Mouse (Mus musculus): ENCODE measurements around the gene Tubb5.
"Not testable (repeated sequence)": the region's sequence is repeated elsewhere in the genome, so short reads cannot be mapped to it uniquely, and the experiment has no call there.

Gene Tubb5

DNA sequence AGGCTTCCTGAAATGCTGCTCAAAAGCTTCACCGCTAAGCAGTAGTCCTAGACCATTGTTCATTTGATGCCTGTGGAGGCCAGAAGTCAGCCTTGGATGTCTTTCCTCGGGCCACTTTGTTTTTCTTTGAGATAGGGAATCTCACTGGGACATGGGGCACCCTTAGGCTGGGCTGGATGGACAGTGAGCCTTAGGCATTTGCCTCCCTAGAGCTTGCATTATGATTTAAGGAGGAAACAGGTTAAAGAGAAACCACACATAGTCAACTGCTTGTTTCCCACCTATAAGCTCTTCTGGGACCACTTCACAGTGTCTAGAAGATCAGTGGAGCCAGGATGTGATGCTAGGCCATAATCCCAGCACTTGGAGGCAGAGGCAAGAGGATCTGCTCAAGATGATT is 21.7 kb upstream of the Tubb5 start:
- no peak for DNase-seq

DNA sequence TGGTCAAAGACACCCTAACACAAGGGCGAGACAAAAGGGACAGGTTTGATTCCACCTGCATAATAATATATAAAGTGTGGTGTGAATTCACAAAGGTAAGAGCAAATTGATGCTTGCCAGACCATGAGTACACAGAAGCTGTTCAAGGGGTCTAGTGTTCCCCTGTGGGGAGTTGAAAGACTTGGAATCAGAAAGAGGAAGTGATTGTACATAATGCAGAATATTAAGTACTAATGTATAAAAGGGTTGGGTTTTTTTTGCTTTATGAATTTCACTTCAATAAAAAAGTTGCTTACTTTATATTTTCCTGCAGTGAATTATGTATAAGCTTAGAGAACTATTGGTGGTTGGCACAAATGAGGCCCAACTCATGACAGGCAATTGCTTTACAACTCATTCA is 21.3 kb upstream of the Tubb5 start:
- DNase-seq: no peak

DNA sequence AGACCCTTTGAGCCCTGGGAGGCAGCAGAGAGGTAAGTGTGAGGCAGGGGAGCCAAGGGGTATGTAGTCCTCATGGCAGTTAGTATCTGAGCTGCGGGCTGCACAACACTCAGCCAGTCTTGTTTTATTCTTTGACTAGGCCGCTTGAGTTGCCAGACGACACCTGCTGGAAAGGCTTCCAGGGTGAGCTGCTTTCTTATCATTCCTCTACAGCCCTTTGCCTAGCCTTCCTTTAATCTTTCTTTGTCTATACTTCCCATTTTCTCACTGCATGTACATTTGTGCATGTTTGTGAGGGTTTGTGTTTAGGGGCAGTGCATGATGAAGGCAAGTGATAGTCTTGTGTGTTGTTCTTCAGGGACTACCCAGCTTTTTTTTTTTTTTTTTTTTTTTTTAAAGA is 12.9 kb upstream of the Tubb5 start:
- DNase-seq: no peak

DNA sequence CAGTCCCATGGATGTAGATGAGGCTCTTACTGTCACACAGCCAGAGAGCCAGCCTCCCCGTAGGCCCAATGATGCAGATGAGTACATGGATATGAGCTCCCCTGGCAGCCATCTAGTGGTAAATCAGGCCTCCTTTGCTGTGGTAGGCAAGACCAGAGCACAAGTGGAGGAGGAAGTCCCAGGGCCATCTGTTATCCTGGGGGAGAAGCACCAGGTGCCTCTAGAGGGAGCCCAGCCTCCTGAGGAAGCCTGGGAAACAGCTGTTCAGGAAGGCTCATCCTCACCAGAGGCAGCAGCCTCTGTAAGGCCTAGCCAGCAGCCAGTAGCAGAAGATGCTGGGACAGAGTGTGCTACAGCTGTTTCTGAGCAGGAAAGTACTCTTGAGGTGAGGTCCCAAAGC is 10.0 kb upstream of the Tubb5 start:
- no peak for DNase-seq

DNA sequence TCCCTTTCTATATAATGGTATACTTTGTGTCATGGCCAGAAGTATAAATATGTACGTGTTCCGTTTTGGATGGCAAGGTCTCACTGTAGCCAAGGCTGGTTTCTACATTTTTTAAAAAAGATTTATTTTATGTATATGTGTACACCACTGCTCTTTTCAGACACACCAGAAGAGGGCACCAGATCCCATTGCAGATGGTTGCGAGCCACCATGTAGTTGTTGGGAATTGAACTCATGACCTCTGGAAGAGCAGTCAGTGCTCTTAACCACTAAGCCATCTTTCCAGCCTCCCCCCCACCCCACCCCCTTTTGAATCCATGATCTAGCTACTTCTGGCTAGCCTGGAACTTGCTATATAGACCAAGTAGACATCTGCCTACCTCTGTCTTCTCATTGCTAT is 5.4 kb upstream of the Tubb5 start:
- no peak for DNase-seq

DNA sequence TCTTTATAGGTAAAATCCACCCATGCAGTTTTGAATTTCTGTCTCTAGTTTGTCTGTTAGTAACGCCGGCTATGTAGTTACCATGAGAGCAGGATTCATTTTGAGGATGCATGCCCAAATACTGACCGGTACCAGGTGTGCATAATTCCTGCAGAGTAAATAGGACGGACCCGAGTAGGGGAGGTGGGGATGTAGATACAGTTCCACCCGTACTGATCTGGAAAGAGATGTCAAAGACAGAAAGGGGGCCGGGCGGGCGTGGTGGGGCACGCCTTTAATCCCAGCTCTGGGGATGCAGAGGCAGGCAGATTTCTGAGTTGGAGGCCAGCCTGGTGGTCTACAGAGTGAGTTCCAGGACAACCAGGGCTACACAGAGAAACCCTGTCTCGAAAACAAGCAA is 3.9 kb upstream of the Tubb5 start:
- DNase-seq: no peak

DNA sequence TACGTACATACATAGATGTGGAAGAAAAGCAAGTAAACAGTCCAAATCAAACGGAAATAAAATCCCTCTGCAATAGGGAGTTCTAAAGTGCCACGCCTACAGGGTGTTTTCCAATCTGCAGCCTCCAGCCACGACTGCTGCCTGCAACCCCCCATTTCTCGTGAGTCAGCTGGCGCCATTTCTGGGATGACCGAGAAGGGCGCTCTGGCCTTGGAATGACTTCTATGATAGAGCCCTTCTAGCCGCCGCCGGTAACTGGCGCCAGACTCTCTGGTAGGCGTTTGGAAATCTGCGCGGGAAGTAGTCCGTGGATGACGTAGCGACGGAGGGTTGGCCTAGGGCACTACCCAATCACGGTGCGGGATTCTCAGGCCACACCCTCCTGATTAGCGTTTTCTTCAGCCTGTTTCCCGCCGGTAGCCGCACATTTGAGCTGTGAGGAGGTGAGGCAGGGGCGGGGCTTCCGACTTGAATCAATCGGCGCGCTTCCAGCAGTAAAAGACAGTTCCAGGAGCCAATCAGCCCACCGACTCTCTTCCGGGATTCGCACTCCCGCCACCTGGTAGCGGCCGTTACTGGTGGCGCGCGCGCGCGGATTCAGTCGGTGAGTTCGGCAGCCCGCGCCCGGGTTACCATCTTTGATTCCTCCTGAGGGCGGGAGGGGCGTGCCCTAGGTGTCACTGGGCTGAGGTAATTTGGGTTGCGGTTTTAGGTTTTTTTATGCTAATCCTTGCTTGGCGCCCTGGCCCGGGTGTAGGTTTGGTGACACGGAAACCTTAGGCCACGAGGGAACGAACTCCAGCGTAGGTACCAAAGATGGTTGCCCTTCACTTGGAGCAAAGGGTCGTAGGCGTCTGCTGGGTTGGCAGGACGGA is 3.2 kb upstream of the Tubb5 start, which contains the start of gene Mdc1:
TSS of gene Mdc1 (plus strand) at position 440 of the 875 bp plus-strand sequence.
- DNase-seq: peak; percentile 99

DNA sequence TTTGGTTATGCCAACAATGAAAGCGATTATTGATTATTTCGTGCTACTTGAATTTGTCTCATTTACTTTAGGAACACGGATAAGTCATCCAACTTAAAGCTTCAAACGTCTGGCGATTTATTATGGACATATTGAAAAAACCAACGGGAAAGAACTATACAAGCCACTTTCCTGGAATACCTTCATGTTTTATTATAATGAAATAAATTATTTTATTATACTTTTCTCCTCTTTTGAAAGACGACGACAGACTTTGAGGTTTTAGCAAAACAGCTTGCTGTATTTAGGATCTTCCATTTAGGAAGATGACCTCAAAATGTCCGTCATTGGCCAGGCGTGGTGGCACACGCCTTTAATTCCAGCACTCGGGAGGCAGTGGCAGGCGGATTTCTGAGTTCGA is 2.5 kb upstream of the Tubb5 start:
- DNase-seq: no peak

DNA sequence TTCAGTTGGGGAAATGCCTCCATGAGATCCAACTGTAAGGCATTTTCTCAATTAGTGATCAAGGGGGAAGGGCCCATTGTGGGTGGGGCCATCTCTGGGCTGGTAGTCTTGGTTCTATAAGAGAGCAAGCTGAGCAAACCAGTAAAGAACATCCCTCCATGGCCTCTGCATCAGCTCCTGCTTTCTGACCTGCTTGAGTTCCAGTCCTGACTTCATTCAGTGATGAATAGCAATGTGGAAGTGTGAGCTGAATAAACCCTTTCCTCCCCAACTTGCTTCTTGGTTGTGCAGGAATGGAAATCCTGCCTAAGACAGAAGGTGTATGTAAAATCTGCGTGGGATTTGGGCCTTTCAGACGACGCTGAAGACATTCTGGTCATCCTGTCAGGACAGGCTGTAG is 896 bp upstream of the Tubb5 start:
- not testable (repeated sequence) for DNase-seq

DNA sequence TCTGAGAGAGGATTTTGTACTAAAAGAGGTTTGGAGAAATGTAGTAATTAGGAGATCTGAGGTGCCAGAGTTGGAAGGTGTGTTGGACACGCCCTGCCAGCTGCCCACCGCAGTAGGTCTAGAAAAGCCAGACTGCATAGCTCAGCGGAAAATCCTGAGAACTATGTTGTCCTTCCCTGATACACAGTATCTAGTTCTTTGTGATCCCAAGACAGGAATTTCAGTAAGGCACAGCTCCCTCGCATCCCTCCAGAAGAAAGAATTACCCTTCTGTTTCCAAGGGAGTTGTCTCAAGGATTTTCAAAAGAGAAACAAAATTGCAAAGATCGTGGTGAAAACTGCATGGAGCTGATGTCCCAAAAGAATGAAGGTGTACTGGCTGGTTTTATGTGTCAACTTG is 464 bp upstream of the Tubb5 start:
- no peak for DNase-seq

DNA sequence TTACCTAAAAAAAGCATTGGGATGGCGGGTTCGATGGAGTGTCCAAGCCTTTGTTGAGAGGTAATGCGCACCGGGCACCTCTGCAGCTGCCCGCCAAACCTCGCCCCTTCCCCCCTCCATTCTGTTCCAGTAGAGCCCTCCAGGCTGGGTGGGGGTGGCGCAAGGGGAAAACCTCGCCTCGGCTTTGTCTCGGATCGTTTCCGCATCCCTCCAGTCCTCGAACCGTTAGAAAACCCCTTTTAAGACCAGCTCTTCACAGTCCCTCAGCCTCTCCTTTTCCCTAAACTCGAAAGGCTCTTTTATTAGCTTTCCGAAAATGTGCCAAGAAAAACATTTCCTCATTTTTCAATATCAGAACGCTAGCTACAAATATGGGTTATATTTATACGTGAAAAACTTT is 619 bp downstream of the Tubb5 start:
- peak; percentile 56 for DNase-seq

DNA sequence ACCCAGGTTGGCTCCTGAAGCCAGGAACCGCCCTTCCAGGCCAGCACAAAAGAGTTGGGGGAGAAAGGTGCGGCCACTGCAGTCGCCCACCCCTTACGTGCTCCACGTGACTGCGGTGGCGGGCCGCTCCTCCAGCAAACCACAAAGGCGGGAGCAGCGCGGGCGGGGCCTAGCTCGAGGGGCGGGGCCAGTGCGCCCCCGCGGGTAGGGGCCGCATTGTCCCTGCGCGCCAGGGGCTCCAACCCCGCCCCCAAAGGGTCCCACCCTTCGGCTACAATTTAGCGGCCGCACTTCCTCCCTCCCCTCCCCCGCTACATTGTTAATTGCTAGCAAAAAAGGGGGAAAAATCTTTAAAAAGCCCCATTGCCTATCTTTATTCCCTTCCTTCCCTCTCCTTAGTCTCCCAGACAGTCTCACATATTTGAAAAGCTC is 1.1 kb downstream of the Tubb5 start:
- peak; percentile 77 for DNase-seq

DNA sequence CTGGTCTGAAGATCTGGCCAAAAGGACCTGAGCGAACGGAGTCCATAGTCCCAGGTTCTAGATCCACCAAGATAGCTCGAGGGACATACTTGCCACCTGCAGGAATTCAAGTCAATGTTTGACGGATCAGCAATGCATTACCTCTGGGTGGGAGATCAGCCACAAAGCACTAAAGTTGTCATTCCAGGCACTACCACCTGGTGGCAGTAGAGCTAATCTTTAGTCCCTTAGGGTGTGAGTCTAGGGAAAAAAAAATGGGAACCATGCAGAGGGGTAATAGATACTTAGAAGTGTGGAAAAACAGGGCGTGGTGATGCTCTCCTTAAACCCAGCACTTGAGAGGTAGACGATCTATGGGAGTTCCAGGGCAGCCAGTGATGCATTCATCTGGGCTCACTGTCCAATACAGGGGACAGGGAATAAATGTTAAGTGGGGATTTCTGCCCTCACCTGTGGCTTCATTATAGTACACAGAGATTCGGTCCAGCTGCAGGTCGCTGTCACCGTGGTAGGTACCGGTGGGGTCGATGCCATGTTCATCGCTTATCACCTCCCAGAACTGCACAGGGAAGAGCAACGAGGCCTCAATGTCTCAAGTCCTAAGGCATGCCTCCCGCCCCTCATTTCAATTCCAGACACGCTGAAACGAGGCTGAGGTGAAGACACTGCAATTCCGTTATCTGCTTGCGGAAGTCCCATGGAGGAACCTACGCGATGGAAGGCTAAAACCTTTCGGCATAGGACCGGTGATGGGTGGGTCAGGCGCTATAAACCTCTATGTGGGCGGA is 1.7 kb downstream of the Tubb5 start:
- peak; percentile 85 for DNase-seq

DNA sequence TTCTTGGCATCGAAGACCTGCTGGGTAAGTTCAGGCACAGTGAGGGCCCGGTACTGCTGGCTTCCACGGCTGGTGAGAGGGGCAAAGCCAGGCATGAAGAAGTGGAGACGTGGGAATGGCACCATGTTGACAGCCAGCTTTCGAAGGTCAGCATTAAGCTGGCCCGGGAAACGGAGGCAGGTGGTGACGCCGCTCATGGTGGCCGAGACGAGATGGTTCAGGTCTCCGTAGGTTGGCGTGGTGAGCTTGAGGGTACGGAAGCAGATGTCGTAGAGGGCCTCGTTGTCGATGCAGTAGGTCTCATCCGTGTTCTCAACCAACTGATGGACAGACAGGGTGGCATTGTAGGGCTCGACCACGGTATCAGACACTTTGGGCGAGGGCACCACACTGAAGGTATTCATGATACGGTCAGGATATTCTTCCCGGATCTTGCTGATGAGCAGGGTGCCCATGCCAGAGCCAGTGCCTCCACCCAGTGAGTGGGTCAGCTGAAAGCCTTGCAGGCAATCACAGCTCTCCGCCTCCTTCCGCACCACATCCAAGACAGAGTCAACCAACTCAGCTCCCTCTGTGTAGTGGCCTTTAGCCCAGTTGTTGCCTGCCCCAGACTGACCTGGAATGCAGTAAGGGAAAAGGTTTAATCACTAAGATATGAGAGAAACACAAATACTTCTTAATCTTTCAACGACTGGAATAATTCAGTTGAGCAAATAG is 2.5 kb downstream of the Tubb5 start:
- peak; percentile 42 for DNase-seq

DNA sequence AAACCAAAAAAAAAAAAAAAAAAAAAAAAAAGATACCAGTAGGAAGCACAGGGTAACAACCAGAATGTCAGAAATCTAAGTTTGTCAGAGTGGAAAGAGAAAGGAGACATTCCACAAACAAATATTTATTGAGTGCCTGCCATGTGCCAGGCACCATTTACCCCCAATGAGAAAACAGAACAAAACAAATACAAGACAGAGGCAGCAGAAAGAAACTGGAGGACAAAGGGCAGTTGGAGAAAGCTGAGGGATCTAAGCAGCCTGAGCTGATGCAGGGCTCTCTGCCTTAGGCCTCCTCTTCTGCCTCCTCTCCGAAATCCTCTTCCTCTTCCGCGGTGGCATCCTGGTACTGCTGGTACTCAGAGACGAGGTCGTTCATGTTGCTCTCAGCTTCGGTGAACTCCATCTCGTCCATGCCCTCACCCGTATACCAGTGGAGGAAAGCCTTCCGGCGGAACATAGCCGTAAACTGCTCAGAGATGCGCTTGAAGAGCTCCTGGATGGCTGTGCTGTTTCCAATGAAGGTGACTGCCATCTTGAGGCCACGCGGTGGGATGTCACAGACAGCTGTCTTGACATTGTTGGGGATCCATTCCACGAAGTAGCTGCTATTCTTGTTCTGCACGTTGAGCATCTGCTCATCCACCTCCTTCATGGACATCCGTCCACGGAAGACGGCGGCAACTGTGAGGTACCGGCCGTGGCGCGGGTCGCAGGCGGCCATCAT is 3.2 kb downstream of the Tubb5 start:
- DNase-seq: no peak

DNA sequence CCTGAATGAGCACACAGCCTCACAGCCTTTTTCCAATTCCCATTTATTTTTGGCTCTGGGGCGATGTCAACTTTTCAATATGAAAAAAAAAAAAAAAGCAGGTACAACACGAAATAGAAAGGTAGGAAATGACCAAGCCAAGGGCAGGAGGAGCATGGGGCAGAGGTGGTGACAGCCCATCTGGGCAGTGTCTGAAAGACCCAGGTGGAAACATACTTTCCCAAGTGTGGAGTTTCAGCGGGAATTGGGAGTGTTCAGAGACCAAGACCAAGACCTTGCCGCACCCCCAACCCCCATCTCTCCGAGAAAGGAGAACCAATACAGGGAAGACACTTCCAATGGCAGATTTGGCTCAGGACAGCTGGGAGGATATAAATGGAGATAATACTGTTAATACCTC is 4.2 kb downstream of the Tubb5 start:
- no peak for DNase-seq

DNA sequence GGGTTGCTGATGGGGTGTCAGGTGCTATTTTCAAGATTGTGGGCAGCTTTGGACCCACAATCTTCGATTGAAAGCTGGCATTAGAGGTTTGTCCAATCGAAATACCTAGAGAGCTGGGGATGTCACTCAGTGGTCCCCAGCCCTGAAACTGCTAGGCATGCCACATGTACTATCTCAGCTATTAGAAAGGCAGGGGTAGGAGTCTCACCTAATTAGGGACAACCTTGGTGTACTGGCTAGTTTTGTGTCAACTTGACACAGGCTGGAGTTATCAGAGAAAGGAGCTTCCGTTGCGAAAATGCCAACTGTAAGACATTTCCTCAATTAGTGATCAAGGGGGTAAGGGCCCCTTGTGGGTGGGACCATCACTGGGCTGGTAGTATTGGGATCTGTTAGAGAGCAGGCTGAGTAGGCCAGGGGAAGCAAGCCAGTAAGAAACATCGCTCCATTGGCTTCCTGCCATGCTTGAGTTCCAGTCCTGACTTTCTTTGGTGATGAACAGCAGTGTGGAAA is 4.8 kb downstream of the Tubb5 start:
- no peak for DNase-seq

DNA sequence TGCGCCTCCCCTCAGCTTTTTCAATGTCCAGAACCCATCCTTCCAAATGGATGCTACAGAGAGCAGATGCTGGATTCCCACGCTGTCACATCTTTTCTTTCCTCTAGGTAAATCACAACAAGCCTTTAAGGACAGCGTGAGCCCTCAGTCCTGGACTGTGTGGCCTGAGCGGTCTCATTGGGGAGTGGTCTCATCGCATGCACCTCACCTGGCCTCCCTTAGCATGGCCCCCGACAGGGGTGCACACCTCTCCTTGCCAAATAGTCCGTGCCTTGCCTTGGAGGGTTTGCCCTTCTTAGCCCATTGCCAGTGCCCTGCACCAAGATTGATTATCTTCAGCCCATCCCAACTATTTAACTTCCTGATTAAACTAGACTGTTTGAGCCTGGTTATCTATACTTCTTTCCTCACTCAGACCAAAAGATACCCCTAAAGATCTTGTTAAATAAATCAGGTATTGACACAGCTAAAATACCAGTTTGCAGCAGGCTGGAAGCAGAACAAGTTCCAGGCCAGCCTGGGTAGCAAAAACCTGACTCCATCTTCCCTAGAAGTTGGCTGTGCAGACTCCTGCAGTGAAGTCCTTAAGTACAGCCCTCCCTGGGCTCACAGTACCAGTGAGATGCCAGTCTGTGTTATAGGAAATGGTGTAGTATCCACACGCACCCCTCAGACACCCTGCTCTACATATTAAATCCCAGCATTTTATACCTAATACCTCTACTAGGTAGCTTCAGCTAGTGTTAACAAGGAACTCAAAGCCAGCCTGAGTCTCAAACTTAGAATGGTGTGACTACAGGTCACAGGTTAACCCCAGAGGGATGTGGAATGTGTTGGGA is 5.5 kb downstream of the Tubb5 start:
- no peak for DNase-seq

DNA sequence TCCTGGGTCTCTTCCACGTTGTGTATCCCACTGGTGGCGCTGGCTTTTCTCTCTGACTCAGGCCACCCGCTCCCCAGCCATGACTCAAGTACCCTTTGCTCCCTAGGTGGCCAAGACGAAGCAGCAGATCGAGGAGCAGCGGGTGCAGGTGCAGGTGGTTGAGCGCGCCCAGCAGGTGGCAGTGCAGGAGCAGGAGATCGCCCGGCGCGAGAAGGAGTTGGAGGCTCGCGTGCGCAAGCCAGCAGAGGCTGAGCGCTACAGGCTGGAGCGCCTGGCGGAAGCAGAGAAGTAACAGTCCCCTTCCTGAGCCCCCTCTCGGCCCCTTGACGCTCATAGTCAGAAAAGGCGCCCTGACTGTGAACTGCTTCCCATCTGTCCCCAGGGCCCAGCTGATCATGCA is 8.4 kb downstream of the Tubb5 start:
- peak; percentile 81 for DNase-seq

DNA sequence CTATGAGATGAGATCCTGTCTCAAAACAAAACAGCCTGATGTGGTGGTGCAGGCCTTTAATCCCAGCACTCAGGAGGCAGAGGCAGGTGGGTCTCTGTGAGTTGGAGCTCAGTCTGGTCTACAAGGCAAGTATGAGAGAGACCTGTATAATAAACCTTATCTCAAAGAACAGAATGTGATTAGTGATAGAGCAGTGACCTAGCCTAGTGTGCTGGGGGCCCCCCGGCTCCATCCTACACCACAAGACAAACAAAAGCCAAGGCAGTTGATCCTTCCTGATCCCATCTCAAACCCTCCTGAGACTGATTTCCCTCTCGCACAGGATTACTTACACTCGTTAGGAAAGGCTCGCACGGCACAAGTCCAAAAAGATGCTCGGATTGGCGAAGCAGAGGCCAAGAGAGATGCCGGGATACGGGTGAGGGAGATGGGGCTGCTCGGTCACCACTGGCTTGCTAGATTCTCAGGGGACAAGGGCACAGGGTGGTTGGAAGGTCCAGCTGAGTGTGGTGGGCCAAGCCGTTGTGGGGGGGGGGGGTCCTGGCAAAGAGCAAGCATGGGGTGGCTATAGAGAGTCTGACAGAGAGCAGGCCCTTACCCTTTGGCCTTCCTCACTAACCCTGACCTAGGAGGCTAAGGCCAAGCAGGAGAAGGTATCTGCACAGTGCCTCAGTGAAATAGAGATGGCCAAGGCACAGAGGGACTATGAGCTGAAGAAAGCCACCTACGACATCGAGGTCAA is 12.8 kb downstream of the Tubb5 start:
- no peak for DNase-seq

DNA sequence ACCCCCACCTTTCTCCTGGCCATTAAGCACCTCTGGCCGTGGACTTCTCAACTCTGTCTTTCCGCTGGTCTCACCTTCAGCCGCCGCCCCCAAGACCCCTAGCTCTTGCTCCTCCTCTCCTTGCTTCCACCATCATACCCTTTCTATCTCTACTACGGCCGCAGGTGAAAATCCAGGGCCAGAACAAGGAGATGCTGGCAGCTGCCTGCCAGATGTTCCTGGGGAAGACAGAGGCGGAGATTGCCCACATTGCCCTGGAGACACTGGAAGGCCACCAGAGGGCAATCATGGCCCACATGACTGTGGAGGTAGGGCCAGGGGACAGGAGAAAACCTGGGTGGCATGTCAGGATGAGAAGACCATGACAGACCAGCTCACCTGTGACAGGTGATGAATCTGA is 13.7 kb downstream of the Tubb5 start:
- DNase-seq: no peak

All from cerebellum, adult 11 months (tissue).